Mouse (Mus musculus): ENCODE measurements around the gene Tmtc1. TPM values are rescaled to one million over a fixed set of nuclear protein-coding genes. Genes with fewer than 3 reads are reported as not detected.

Tmtc1 gene
- total and polyA plus RNA-seq, 2 experiments from 2014 or later, result 2.0 to 29.4 TPM

DNA sequence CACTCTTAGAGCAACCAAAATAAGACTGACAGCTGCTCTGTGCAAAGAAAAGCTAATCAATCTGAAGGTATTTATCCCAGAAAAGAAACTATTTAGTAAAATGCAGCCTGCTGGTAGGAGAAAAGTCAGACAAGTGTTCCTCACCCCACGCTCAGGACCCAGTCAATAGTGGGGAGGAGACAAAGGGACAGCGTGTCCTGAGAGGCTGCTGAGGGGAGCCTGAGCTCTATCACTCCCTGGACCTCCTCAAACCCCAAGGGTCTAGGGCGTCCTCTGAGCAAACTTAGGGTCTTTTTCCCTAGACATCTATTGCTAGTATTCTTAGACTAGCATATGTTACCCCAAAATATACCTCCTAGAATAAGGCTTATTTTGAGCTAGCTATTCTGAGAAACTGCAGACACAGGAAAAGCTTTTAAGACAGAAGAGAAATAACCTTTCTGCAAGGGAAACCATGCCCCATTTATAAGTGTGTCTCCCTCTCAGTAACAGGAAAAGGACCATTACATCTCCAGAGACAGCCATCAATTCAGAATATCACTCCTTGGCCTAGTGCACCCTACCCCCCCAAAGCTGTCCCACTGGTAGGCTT is 68.5 kb downstream of the Tmtc1 start:
- no peak for DNase-seq (ENCODE audit: low spot score)
- no peak overlapping the region for H3K9ac ChIP-seq (replicated peaks; ENCODE audit: low read length, poor library complexity, severe bottlenecking)
- 58% methylated on average over 3 of the region's 3 CpGs for WGBS
- H3K9me3 ChIP-seq (ENCODE audit: low read length), result no peaks in the 10 kb centered on the region
- H3K4me2 ChIP-seq (ENCODE audit: low read depth, low read length, poor library complexity, severe bottlenecking), result no peak overlapping the region
- H3K27ac ChIP-seq (ENCODE audit: low read depth, low read length), result no peak overlapping the region
- no peaks in the 10 kb centered on the region for H3K4me1 ChIP-seq (ENCODE audit: insufficient read depth, low read length)
- H3K4me3 ChIP-seq (ENCODE audit: low read depth, low read length), result no peak overlapping the region
- no peak for TF ChIP-seq CTCF (IDR thresholded peaks at IDR 0.05)
- H3K36me3 ChIP-seq (ENCODE audit: insufficient read depth, low read length), result no peaks in the 10 kb centered on the region
- ATAC-seq (ENCODE audit: low FRiP score), result no peak
- H3K27me3 ChIP-seq (ENCODE audit: insufficient read depth, low read length), result no peaks in the 10 kb centered on the region

DNA sequence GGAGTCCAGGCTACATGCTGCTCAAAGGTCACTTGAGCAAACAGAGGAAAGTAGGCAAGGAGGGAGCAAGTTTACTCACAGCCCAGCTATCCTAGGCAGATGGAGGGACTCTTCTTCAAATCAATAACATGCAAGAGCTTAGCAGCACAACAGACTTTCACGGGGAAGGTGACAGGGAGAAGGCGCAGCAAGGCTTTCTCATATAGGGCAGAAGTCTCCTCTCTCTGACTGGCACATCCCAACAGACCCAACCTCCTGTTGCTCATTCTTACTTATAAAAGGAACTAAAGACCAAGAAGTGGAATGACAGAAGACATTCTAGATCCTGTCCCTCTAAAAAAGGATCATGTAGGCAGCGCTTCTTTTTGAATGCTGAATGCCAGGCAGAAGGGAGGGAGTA is 69.2 kb downstream of the Tmtc1 start:
- Histone ChIP-seq H3K27ac (ENCODE audit: low read depth, low read length) (no peak overlapping the region), H3K4me1 (ENCODE audit: insufficient read depth, low read length) (no peaks in the 10 kb centered on the region), H3K36me3 (ENCODE audit: insufficient read depth, low read length) (no peaks in the 10 kb centered on the region), H3K4me2 (ENCODE audit: low read depth, low read length, poor library complexity, severe bottlenecking) (no peak overlapping the region), H3K9ac (replicated peaks; ENCODE audit: low read length, poor library complexity, severe bottlenecking) (no peak overlapping the region), H3K9me3 (ENCODE audit: low read length) (no peaks in the 10 kb centered on the region), H3K27me3 (ENCODE audit: insufficient read depth, low read length) (no peaks in the 10 kb centered on the region), H3K4me3 (ENCODE audit: low read depth, low read length) (no peak overlapping the region)
- DNase-seq (ENCODE audit: low spot score) (no peak), ATAC-seq (ENCODE audit: low FRiP score) (no peak)
- no peak for TF ChIP-seq CTCF (IDR thresholded peaks at IDR 0.05)
- WGBS, result 84% methylated on average over 3 of the region's 3 CpGs

DNA sequence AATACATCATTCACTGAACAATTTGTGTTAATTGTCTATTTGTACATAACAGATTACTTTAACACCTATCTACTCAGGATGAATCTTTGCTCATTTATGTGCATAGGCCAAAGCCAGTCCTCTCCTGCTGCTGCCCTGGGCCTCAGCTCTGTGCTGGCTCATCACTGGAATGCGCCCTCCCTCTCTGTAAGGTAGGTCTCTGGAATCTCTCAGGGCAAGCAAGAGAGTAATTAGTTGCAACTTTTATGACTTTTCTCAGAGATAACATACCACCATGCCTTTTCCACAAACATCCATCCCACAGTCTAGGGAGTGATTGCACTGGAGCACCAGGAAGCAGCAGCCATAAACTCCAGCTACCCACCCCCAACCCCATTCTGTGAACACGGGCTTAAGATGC is 70.7 kb downstream of the Tmtc1 start:
- H3K27ac ChIP-seq (ENCODE audit: low read depth, low read length), result no peak overlapping the region
- WGBS, result 85% methylated on average over 2 of the region's 2 CpGs
- H3K9me3 ChIP-seq (ENCODE audit: low read length), result no peaks in the 10 kb centered on the region
- no peak overlapping the region for H3K4me3 ChIP-seq (ENCODE audit: low read depth, low read length)
- no peaks in the 10 kb centered on the region for H3K4me1 ChIP-seq (ENCODE audit: insufficient read depth, low read length)
- H3K36me3 ChIP-seq (ENCODE audit: insufficient read depth, low read length), result no peaks in the 10 kb centered on the region
- no peaks in the 10 kb centered on the region for H3K27me3 ChIP-seq (ENCODE audit: insufficient read depth, low read length)
- no peak overlapping the region for H3K4me2 ChIP-seq (ENCODE audit: low read depth, low read length, poor library complexity, severe bottlenecking)
- no peak for TF ChIP-seq CTCF (IDR thresholded peaks at IDR 0.05)
- no peak for ATAC-seq (ENCODE audit: low FRiP score)
- no peak overlapping the region for H3K9ac ChIP-seq (replicated peaks; ENCODE audit: low read length, poor library complexity, severe bottlenecking)
- no peak for DNase-seq (ENCODE audit: low spot score)

DNA sequence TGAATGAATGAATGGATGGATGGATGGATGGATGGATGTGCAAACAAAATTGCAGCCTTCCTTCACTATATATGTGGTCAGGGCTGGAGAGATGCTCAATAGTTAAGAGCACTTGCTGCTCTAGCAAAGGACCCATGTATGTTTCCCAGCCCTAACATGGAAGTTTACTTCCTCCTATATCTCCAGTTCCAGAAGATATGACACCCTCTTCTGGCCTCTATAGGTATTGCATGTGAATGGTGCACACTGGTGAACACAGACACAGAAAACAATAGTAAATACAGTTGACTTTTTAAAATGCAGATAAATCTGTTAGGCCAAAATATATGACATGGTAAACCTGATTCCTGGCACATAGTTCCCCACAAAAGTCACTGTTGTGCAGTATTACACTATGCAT is 73.0 kb downstream of the Tmtc1 start:
- Histone ChIP-seq H3K4me3 (ENCODE audit: low read depth, low read length) (no peak overlapping the region), H3K27me3 (ENCODE audit: insufficient read depth, low read length) (no peaks in the 10 kb centered on the region), H3K9ac (replicated peaks; ENCODE audit: low read length, poor library complexity, severe bottlenecking) (no peak overlapping the region), H3K9me3 (ENCODE audit: low read length) (no peaks in the 10 kb centered on the region), H3K4me2 (ENCODE audit: low read depth, low read length, poor library complexity, severe bottlenecking) (no peak overlapping the region), H3K27ac (ENCODE audit: low read depth, low read length) (no peak overlapping the region), H3K36me3 (ENCODE audit: insufficient read depth, low read length) (no peaks in the 10 kb centered on the region), H3K4me1 (ENCODE audit: insufficient read depth, low read length) (no peaks in the 10 kb centered on the region)
- DNase-seq (ENCODE audit: low spot score), result no peak
- no peak for TF ChIP-seq CTCF (IDR thresholded peaks at IDR 0.05)
- ATAC-seq (ENCODE audit: low FRiP score), result no peak

DNA sequence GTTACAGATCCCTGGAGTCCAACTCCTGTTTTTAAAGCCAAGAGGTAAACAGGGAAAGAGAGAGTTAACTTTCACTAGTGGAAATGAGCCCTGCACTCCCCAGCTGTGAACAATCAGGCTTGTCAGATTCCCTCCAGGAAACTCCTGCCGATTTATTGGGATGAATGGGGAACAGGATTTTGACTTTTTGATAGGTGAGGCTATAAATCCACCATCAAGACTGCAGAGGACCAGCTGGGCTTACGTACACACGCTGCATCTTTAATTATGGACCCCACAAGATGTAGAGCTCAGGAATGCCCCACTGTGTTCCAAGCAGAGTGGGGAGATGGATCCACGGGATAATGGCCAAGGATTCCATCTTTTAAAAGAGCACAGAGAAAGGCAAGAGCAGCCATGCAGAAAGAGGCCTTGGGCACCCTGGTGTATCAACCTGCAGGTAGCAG is 77.1 kb downstream of the Tmtc1 start:
- WGBS, result 29% methylated on average over 4 of the region's 4 CpGs
- no peak overlapping the region for H3K27ac ChIP-seq (ENCODE audit: low read depth, low read length)
- DNase-seq (ENCODE audit: low spot score) (no peak), ATAC-seq (ENCODE audit: low FRiP score) (no peak)
- no peaks in the 10 kb centered on the region for H3K36me3 ChIP-seq (ENCODE audit: insufficient read depth, low read length)
- no peaks in the 10 kb centered on the region for H3K4me1 ChIP-seq (ENCODE audit: insufficient read depth, low read length)
- H3K9me3 ChIP-seq (ENCODE audit: low read length), result no peaks in the 10 kb centered on the region
- no peaks in the 10 kb centered on the region for H3K27me3 ChIP-seq (ENCODE audit: insufficient read depth, low read length)
- no peak for TF ChIP-seq CTCF (IDR thresholded peaks at IDR 0.05)
- no peak overlapping the region for H3K9ac ChIP-seq (replicated peaks; ENCODE audit: low read length, poor library complexity, severe bottlenecking)
- H3K4me3 ChIP-seq (ENCODE audit: low read depth, low read length), result no peak overlapping the region
- H3K4me2 ChIP-seq (ENCODE audit: low read depth, low read length, poor library complexity, severe bottlenecking), result no peak overlapping the region

DNA sequence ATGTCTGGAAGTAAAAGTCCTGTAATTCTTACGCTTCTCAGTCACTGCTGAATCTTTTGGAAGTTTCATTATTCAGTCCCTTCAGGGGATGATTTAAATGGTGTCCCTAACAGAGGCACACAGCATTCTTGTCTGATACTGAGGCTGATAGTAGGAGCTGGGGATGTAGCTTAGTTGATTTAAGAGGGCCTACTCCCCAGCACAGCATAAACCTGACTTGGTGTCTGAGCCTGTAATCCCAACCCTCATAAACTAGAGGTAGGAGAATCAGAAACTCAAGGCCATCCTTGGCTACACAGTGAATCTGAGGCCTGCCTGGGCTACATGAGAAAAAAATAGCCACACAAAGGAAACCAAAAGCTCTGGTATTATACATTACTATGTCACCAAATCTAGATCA is 77.6 kb downstream of the Tmtc1 start:
- 85% methylated on average over 1 of the region's 1 CpGs for WGBS
- H3K9ac ChIP-seq (replicated peaks; ENCODE audit: low read length, poor library complexity, severe bottlenecking), result no peak overlapping the region
- ATAC-seq (ENCODE audit: low FRiP score), result no peak

More for the DNA sequence above, 77.6 kb downstream of the Tmtc1 start:
- no peak for TF ChIP-seq CTCF (IDR thresholded peaks at IDR 0.05)
- no peak overlapping the region for H3K27ac ChIP-seq (ENCODE audit: low read depth, low read length)
- no peak overlapping the region for H3K4me2 ChIP-seq (ENCODE audit: low read depth, low read length, poor library complexity, severe bottlenecking)
- no peak for DNase-seq (ENCODE audit: low spot score)
- H3K36me3 ChIP-seq (ENCODE audit: insufficient read depth, low read length), result no peaks in the 10 kb centered on the region
- H3K27me3 ChIP-seq (ENCODE audit: insufficient read depth, low read length), result no peaks in the 10 kb centered on the region
- H3K4me1 ChIP-seq (ENCODE audit: insufficient read depth, low read length), result no peaks in the 10 kb centered on the region
- H3K9me3 ChIP-seq (ENCODE audit: low read length), result no peaks in the 10 kb centered on the region
- H3K4me3 ChIP-seq (ENCODE audit: low read depth, low read length), result no peak overlapping the region

Measured in midbrain, postnatal 0 days (tissue).